Mouse (Mus musculus): ENCODE measurements around the gene Gm37419. TPM values are rescaled to one million over a fixed set of nuclear protein-coding genes. Genes with fewer than 3 reads are reported as not detected.
A peak's percentile ranks its signal among the peaks of the same experiment; 100 is the strongest.

Gm37419 gene
- polyA plus RNA-seq, 1 experiment from 2014 or later: not detected

DNA sequence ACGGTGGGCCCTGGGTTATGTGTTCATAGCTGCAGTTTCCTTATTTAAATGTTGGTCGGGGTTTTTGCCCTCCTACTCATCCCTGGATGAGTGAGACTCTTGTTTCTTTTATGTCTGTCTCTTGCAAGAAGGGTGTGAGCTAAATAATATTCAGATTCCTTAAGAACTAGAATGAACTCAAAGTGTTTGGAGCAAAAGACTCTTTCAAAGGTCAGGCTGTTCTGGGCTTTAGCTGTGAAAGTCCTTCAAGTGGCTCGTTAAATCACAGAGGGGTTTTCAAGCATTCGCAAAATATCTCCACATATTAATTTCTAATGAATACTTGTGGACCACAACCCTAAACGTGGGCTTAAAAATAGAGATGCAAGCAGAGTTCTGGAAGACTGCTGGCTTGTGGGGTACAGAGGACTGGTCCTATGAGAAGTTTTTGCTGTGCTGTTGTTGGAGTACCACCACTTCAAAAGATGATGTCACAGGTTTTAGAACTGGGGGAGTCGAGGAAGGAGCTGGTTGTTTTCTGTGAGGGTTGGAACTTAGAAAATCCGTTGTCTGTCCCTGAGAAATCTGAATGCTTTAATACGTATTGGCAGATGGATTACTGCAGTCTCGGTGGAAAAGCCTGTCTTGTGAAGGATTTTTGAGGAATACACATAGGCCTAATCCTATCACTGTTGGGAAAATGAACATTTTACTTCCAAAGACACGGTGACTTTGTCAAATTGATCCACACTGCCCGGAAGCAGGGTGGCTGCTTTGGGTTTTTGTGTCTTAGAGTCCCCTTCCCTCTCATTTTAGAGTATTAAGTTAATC, 2.1 kb downstream of the Gm37419 start:
- Histone ChIP-seq H3K4me1 (peaks cover 17% of the 10 kb centered on the region), H3K9me3 (no peaks in the 10 kb centered on the region), H3K9ac (peak overlapping the region; percentile 74), H3K27ac (peak overlapping the region; percentile 12; the same call in 1 of the 2 replicates), H3K4me3 (peak overlapping the region; percentile 53), H3K36me3 (replicated peaks) (no peaks in the 10 kb centered on the region), H3K4me2 (peak overlapping the region; percentile 92), H3K27me3 (replicated peaks) (peaks cover 15% of the 10 kb centered on the region; the same call in 1 of the 2 replicates)
- WGBS: 22% methylated on average over 11 of the region's 11 CpGs
- ATAC-seq (replicated peaks): no peak

DNA sequence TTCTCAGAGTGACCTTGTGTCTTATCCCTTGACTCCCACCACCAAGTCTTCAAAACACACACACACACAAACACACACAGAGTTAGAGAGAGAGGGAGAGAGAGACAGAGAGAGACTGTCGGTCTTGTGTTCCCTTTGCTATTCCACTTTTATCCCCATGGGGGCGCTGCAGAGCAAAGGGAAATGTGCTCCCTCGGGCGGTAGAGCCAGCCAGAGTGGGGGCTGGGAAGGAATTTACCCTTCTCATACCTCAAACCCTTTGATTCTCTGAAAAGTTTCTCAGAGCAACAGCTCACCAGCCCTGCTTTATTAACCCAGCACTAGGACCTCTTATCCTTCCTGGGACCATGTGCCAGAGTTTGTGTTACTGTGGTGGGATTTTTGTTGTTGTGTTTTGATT, 2.9 kb downstream of the Gm37419 start:
- no peak for ATAC-seq (replicated peaks)
- no peak overlapping the region for H3K4me3 ChIP-seq
- no peak overlapping the region for H3K9ac ChIP-seq
- no peak overlapping the region for H3K4me2 ChIP-seq
- peaks cover 7% of the 10 kb centered on the region; the same call in 1 of the 2 replicates for H3K27me3 ChIP-seq (replicated peaks)
- no peaks in the 10 kb centered on the region for H3K9me3 ChIP-seq
- H3K36me3 ChIP-seq (replicated peaks): no peaks in the 10 kb centered on the region
- peaks cover 17% of the 10 kb centered on the region for H3K4me1 ChIP-seq
- WGBS: 5% methylated on average over 4 of the region's 4 CpGs
- no peak overlapping the region for H3K27ac ChIP-seq

DNA sequence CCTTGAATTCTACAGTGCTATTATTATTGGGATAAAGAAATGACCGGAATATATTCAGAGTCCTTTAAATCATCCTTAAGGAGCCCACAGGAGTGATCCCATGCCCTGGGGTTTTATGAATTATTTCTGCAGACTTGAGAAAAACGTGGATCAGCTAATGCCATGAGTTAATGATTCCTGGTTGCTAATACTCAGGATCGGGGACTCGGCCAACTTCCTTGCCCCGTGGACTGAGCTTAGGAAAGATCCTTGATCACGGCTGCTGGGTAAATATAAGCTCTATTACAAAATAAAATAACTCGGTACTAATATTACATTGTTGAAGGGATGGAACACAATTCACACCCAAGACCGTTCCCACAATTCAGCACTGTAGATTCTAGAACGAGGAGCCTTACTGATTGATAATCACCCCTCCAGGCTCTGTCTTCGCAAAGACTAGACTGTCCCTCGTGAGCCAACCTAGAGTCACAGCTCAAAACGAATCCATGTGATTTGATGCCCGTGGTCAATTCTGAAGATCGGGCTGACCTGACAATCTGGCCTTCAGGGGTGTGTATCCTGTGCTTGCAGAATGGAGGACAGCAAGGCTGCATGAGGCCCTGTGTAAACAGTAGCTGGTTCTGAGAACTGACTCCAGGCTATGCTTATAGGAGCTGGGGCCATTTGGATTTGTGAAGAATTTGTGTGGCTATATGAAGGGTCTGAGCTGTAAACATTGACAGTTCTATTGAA, 3.7 kb downstream of the Gm37419 start:
- WGBS: 84% methylated on average over 14 of the region's 14 CpGs
- H3K27me3 ChIP-seq (replicated peaks): peaks cover 1% of the 10 kb centered on the region; the same call in 1 of the 2 replicates
- no peak for ATAC-seq (replicated peaks)
- H3K4me3 ChIP-seq: no peak overlapping the region
- H3K9ac ChIP-seq: no peak overlapping the region
- H3K4me2 ChIP-seq: no peak overlapping the region
- peaks cover 11% of the 10 kb centered on the region for H3K4me1 ChIP-seq
- H3K27ac ChIP-seq: no peak overlapping the region
- no peaks in the 10 kb centered on the region for H3K9me3 ChIP-seq
- no peaks in the 10 kb centered on the region for H3K36me3 ChIP-seq (replicated peaks)

DNA sequence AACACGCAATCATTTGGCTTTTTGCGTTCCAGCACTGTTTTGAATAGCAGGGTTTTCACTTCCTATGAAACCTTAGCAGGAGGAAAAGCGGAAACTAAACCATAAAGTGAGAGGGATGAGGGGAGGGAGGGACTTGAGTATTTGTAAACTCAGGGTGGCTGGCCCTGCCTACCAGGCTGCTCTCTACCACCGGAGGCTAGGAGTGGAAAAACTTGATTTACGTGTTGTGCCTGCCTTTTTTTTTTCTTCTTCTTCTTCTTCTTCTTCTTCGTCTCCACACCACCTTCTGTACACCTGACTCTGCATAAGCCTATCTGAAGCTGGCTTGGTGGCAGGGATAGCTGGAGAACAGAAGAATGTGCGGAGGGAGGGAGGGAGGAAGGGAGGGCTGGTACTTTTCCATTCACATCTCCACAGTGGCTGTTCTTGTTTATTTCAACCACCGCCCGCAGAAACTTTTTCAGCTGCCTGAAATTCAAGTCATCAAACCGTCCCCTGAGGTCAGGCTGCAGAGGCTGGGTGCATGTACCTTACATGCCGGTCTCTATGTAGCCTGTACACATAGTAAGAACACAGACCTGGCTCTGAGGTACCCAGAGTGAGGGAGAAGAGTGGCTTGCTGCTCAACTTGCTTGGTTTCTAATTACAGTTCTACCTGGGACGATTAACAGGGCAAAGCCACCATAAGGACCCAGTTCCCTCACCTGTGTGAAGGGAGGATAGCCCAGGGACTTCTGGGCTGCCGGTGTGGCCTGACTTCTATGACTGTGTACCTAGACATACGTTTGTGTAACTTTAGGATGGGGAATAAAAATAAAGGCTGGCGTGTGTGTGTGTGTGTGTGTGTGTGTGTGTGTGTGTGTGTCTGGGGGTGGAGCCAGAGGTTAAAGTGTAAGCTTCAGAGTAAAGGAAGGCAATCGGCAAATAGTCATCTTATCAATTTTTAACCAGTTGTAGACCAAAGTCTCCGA, 5.4 kb downstream of the Gm37419 start:
- H3K27ac ChIP-seq: no peak overlapping the region
- H3K4me1 ChIP-seq: peaks cover 5% of the 10 kb centered on the region; the same call in 1 of the 2 replicates
- ATAC-seq (replicated peaks): no peak
- no peak overlapping the region for H3K4me3 ChIP-seq
- no peaks in the 10 kb centered on the region for H3K36me3 ChIP-seq (replicated peaks)
- H3K9me3 ChIP-seq: no peaks in the 10 kb centered on the region
- WGBS: 68% methylated on average over 17 of the region's 17 CpGs
- H3K9ac ChIP-seq: no peak overlapping the region
- no peak overlapping the region for H3K4me2 ChIP-seq
- no peaks in the 10 kb centered on the region for H3K27me3 ChIP-seq (replicated peaks)

DNA sequence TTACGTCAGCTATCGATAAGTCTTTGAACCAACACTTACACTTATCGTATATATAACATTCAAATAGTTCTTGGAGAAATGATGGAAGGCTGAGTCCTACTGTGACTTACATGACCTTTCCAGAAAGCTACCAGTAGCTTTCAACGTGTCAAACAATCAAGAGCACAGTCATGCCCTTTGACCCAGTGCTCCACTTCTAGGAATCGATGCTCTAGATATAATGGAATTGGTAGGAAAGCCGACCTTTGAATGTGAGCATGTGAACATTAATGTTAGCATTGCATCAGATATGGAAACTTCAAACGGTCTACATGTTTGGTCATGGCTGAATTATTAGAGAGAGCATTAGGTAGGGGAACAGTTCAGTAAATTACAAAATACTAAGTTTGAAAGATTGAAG, 8.1 kb downstream of the Gm37419 start:
- WGBS: 88% methylated on average over 7 of the region's 7 CpGs
- H3K4me3 ChIP-seq: no peak overlapping the region
- ATAC-seq (replicated peaks): no peak

DNA sequence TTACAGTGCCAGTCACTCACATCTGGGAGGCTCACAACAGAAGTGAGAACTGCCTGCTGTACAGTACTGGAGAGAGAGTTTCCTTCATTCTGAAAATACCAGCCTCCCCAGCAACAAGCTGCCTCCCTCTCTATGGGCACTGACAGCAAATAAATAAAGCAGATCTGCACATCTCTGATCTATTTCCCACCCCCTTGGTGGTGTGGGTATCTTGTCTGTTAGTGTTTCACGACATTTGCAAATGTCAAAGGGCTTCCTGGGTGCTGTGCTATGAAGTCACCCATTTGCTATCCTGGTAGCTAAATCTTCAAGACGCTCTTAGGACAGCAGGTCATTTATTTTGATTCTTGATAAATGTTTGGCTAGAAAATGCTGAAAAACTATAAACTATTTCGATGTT, 8.9 kb downstream of the Gm37419 start:
- H3K36me3 ChIP-seq (replicated peaks): no peaks in the 10 kb centered on the region
- no peak overlapping the region for H3K27ac ChIP-seq
- no peak overlapping the region for H3K4me3 ChIP-seq
- H3K9me3 ChIP-seq: no peaks in the 10 kb centered on the region
- no peaks in the 10 kb centered on the region for H3K27me3 ChIP-seq (replicated peaks)
- 85% methylated on average over 3 of the region's 3 CpGs for WGBS
- no peak overlapping the region for H3K4me2 ChIP-seq
- no peak overlapping the region for H3K9ac ChIP-seq
- no peak for ATAC-seq (replicated peaks)
- no peaks in the 10 kb centered on the region for H3K4me1 ChIP-seq

More for the DNA sequence above, 8.1 kb downstream of the Gm37419 start:
- Histone ChIP-seq H3K9me3 (no peaks in the 10 kb centered on the region), H3K36me3 (replicated peaks) (no peaks in the 10 kb centered on the region), H3K9ac (no peak overlapping the region), H3K27me3 (replicated peaks) (no peaks in the 10 kb centered on the region), H3K4me2 (no peak overlapping the region), H3K4me1 (no peaks in the 10 kb centered on the region; the same call in 1 of the 2 replicates), H3K27ac (no peak overlapping the region)

DNA sequence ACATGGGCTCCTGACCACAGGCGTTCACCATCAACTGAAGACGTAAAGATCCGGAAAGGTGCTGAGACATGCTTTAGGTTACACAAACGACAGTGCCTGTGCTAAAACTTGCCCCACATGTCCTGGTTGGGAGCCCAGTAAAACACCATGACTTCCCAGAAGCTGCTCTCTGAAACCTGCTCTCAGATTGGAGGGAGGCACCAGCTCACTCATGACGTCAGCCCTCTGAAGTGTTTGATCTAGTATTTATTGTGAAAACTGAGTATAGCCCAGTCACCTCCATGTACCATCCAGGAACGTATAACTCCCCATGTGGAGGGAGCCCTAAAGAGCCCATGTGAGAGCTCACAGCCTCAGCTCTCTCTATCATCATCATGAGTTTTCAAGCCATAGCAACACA, 9.6 kb downstream of the Gm37419 start:
- H3K27me3 ChIP-seq (replicated peaks): no peaks in the 10 kb centered on the region
- no peaks in the 10 kb centered on the region for H3K4me1 ChIP-seq
- H3K36me3 ChIP-seq (replicated peaks): no peaks in the 10 kb centered on the region
- no peak overlapping the region for H3K4me3 ChIP-seq
- no peak for ATAC-seq (replicated peaks)
- H3K4me2 ChIP-seq: no peak overlapping the region
- no peak overlapping the region for H3K9ac ChIP-seq
- H3K9me3 ChIP-seq: no peaks in the 10 kb centered on the region
- no peak overlapping the region for H3K27ac ChIP-seq
- WGBS: 89% methylated on average over 6 of the region's 6 CpGs

DNA sequence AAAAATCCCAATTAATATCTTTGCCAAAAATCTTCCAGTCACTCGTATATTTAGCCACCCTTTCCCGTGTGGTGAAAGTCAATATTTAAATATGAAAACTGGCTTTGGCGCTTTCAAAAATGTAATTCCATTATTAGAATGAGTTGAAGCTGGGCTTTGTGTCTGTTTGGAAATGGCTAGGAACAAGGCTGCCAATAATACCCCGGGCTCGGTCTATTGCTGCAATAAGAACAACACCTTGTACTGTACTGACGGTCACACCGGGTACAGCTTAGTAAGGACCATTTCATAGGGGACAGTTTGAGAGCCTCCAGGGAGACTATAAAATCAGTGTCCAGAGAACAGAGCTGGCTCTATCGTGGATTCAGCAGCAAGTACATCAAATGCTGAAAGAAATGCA, 17.6 kb downstream of the Gm37419 start:
- Histone ChIP-seq H3K4me2 (no peak overlapping the region), H3K9me3 (no peaks in the 10 kb centered on the region), H3K4me3 (no peak overlapping the region), H3K27ac (no peak overlapping the region), H3K9ac (no peak overlapping the region), H3K4me1 (no peaks in the 10 kb centered on the region), H3K27me3 (replicated peaks) (no peaks in the 10 kb centered on the region), H3K36me3 (replicated peaks) (no peaks in the 10 kb centered on the region)
- no peak for ATAC-seq (replicated peaks)
- WGBS: 89% methylated on average over 8 of the region's 8 CpGs

DNA sequence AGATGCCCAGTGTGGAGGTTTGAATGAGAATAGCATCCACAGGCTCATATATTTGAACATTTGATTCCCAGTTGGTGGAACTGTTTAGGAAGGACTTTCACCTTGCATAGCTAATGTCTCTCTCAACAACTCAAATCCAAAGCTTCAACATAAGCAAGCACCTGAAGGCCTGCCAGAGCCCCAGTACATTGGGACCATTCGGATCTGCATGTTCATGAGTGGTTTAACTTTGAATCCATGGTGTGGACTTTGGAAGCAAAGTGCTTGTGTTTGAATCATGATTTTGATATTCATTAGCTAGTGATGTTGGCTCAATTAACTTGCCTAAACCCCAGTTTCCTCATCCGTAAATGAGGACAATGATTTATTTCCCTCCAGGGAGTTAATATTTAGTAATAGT, 21.6 kb downstream of the Gm37419 start:
- ATAC-seq (replicated peaks): no peak
- H3K27me3 ChIP-seq (replicated peaks): no peaks in the 10 kb centered on the region
- WGBS: 96% methylated on average over 2 of the region's 2 CpGs
- no peak overlapping the region for H3K27ac ChIP-seq
- no peak overlapping the region for H3K9ac ChIP-seq
- no peak overlapping the region for H3K4me3 ChIP-seq
- no peak overlapping the region for H3K4me2 ChIP-seq
- H3K36me3 ChIP-seq (replicated peaks): no peaks in the 10 kb centered on the region
- H3K4me1 ChIP-seq: no peaks in the 10 kb centered on the region
- H3K9me3 ChIP-seq: no peaks in the 10 kb centered on the region

DNA sequence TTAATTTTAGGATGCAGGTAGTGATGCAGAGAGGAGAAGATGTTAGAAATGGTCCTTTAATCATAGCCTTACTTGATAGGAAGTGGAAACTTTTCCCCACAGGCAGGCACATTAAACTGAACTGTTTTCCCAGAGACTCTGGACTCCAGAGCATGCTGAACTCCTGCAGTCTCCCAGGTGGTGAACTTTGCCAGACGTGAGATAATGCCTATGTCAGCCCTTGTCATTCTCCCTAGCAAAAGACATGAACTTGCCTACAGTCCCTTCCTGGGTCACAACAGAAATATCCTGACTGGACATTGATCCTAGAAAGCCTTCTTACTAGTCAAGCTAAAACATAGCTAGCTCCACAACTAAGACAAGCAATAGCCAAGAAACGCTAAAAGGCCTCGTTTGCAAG, 23.0 kb downstream of the Gm37419 start:
- no peak overlapping the region for H3K27ac ChIP-seq
- no peak overlapping the region for H3K4me2 ChIP-seq
- 78% methylated on average over 3 of the region's 3 CpGs for WGBS
- H3K4me1 ChIP-seq: no peaks in the 10 kb centered on the region
- no peak overlapping the region for H3K9ac ChIP-seq
- H3K4me3 ChIP-seq: no peak overlapping the region
- no peaks in the 10 kb centered on the region for H3K9me3 ChIP-seq
- no peaks in the 10 kb centered on the region for H3K36me3 ChIP-seq (replicated peaks)
- H3K27me3 ChIP-seq (replicated peaks): no peaks in the 10 kb centered on the region
- no peak for ATAC-seq (replicated peaks)

DNA sequence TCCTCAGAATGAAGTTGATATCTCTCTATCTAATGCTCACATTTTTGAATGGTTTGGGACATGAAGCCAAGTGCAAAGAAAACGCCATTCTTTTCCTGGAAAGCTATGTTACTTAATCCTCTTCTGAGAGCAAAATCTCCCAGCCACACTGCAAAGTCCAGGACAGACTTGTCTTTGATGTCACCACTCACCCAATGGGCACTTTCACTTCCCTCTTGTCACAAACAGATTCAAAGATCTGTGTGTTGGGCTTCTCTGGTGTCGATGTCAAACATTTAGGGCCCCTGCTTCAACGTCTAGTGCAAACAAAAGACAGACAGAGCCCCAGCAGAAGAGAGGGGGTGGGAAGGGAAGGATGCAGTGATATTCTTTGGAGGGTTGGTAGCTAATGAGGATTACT, 23.8 kb downstream of the Gm37419 start:
- Histone ChIP-seq H3K36me3 (replicated peaks) (no peaks in the 10 kb centered on the region), H3K4me3 (no peak overlapping the region), H3K27ac (no peak overlapping the region), H3K9me3 (no peaks in the 10 kb centered on the region), H3K27me3 (replicated peaks) (no peaks in the 10 kb centered on the region), H3K4me1 (no peaks in the 10 kb centered on the region), H3K9ac (no peak overlapping the region), H3K4me2 (no peak overlapping the region)
- ATAC-seq (replicated peaks): no peak
- 51% methylated on average over 3 of the region's 3 CpGs for WGBS

DNA sequence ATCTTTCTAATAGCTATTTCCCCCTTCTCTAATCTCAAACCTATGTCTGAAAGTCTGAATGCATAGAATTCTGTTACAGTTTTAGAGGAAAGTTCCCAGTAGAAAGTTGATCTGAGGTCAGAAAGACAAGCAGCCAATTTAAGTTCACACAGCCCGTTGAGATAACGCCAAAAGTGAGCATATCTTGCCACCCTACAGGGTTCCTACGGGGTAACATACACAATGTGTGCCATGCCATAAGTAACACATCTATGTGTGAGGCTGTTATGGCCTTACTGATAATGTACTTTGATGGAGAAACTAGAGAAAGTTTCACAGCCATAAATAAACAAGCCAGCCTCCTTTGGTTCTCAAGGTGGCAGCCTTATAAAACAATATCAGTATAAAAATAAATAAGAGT, 26.1 kb downstream of the Gm37419 start:
- H3K9ac ChIP-seq: no peak overlapping the region
- no peaks in the 10 kb centered on the region for H3K27me3 ChIP-seq (replicated peaks)
- H3K4me1 ChIP-seq: no peaks in the 10 kb centered on the region
- no peaks in the 10 kb centered on the region for H3K9me3 ChIP-seq
- no peaks in the 10 kb centered on the region for H3K36me3 ChIP-seq (replicated peaks)
- no peak overlapping the region for H3K27ac ChIP-seq
- WGBS: 94% methylated on average over 3 of the region's 3 CpGs
- no peak overlapping the region for H3K4me3 ChIP-seq
- no peak for ATAC-seq (replicated peaks)
- H3K4me2 ChIP-seq: no peak overlapping the region
